Mouse (Mus musculus) NIH3T3 (cell line): ENCODE results near the gene Dnajb14.
"Not testable (repeated sequence)": the region's sequence is repeated elsewhere in the genome, so short reads cannot be mapped to it uniquely, and the experiment has no call there.

Experiments
- DNase-seq: peaks from one replicate; pipeline ENCODE4 v3.0.0-alpha.2; 2012; ENCODE audit warnings: low read depth

The Dnajb14 gene

GRCm38 (mm10) chr3:137918172-137918931 lies 50.9 kb downstream of the Dnajb14 start, which contains the start of gene Lamtor3:
Gene Lamtor3 (plus strand): TSS chr3:137918506.
- DNase-seq, result peak; percentile 93

GRCm38 (mm10) chr3:137918932-137919311 lies 51.4 kb downstream of the Dnajb14 start:
- DNase-seq, result peak; percentile 61

- DNase-seq, result no peak
Measured at GRCm38 (mm10) chr3:137919398-137919797, 51.9 kb downstream of the Dnajb14 start.

GRCm38 (mm10) chr3:137920594-137920993 lies 53.1 kb downstream of the Dnajb14 start:
- no peak for DNase-seq

- DNase-seq, result no peak
Measured at GRCm38 (mm10) chr3:137927010-137927409, 59.5 kb downstream of the Dnajb14 start.

GRCm38 (mm10) chr3:137929940-137930339 lies 62.5 kb downstream of the Dnajb14 start:
- peak; percentile 34 for DNase-seq

GRCm38 (mm10) chr3:137932748-137933147 lies 65.3 kb downstream of the Dnajb14 start:
- no peak for DNase-seq

- DNase-seq, result peak; percentile 34
Measured at GRCm38 (mm10) chr3:137933986-137934385, 66.5 kb downstream of the Dnajb14 start.

- DNase-seq, result no peak
Measured at GRCm38 (mm10) chr3:137935570-137936525, 68.4 kb downstream of the Dnajb14 start.

- no peak for DNase-seq
Measured at GRCm38 (mm10) chr3:137936541-137936940, 69.1 kb downstream of the Dnajb14 start.

- peak; percentile 64 for DNase-seq
Measured at GRCm38 (mm10) chr3:137938608-137939007, 71.1 kb downstream of the Dnajb14 start.

- DNase-seq, result peak; percentile 29
Measured at GRCm38 (mm10) chr3:137940757-137941156, 73.3 kb downstream of the Dnajb14 start.

GRCm38 (mm10) chr3:137941555-137941954 lies 74.1 kb downstream of the Dnajb14 start:
- DNase-seq, result no peak

GRCm38 (mm10) chr3:137942098-137942622 lies 74.7 kb downstream of the Dnajb14 start:
- DNase-seq, result no peak

- DNase-seq, result no peak
Measured at GRCm38 (mm10) chr3:137943737-137944154, 76.3 kb downstream of the Dnajb14 start.

- no peak for DNase-seq
Measured at GRCm38 (mm10) chr3:137946827-137947226, 79.4 kb downstream of the Dnajb14 start.

GRCm38 (mm10) chr3:137947525-137947924 lies 80.0 kb downstream of the Dnajb14 start:
- DNase-seq, result no peak

- no peak for DNase-seq
Measured at GRCm38 (mm10) chr3:137950191-137950885, 82.9 kb downstream of the Dnajb14 start.

GRCm38 (mm10) chr3:137951302-137951701 lies 83.8 kb downstream of the Dnajb14 start:
- not testable (repeated sequence) for DNase-seq

GRCm38 (mm10) chr3:137951819-137952218 lies 84.3 kb downstream of the Dnajb14 start:
- DNase-seq, result peak; percentile 46

GRCm38 (mm10) chr3:137952225-137952913 lies 84.9 kb downstream of the Dnajb14 start:
- DNase-seq, result peak; percentile 91
